Mouse (Mus musculus): ENCODE data around the gene Shc2. TPM values are rescaled to one million over a fixed set of nuclear protein-coding genes. Genes with fewer than 3 reads are reported as not detected.
A peak's percentile ranks its signal among the peaks of the same experiment; 100 is the strongest.

Gene Shc2
- polyA plus RNA-seq, 1 experiment = 1.6 TPM

GRCm38 (mm10) chr10:79652789-79653188 lies 15.1 kb upstream of the Shc2 start:
- WGBS = 67% methylated on average over 7 of the region's 7 CpGs

GRCm38 (mm10) chr10:79649070-79649751 lies 11.5 kb upstream of the Shc2 start:
- no peaks in the 10 kb centered on the region for H3K27me3 ChIP-seq (ENCODE audit: control insufficient read depth, insufficient read depth, low read length)
- no peaks in the 10 kb centered on the region for H3K36me3 ChIP-seq (ENCODE audit: control insufficient read depth, insufficient read depth, low read length)
- no peaks in the 10 kb centered on the region for H3K4me1 ChIP-seq (ENCODE audit: control insufficient read depth, insufficient read depth, insufficient read length, low read length)
- WGBS = 27% methylated on average over 7 of the region's 7 CpGs
- TF ChIP-seq POLR2A (IDR thresholded peaks at IDR 0.05; ENCODE audit: low read depth, low read length) (no peak), CTCF (IDR thresholded peaks at IDR 0.05; ENCODE audit: extremely low read depth, insufficient read length, insufficient replicate concordance, low read depth, low read length) (peak; percentile 89; the same call in 1 of the 2 replicates)
- H3K4me3 ChIP-seq (ENCODE audit: low read depth, low read length) = no peak overlapping the region
- H3K27ac ChIP-seq (ENCODE audit: insufficient read depth, low read depth, low read length) = no peak overlapping the region

More at GRCm38 (mm10) chr10:79652789-79653188, 15.1 kb upstream of the Shc2 start:
- Histone ChIP-seq H3K36me3 (ENCODE audit: control insufficient read depth, insufficient read depth, low read length) (no peaks in the 10 kb centered on the region), H3K27me3 (ENCODE audit: control insufficient read depth, insufficient read depth, low read length) (no peaks in the 10 kb centered on the region), H3K4me1 (ENCODE audit: control insufficient read depth, insufficient read depth, insufficient read length, low read length) (no peaks in the 10 kb centered on the region), H3K4me3 (ENCODE audit: low read depth, low read length) (no peak overlapping the region), H3K27ac (ENCODE audit: insufficient read depth, low read depth, low read length) (no peak overlapping the region)
- TF ChIP-seq POLR2A (IDR thresholded peaks at IDR 0.05; ENCODE audit: low read depth, low read length) (no peak), CTCF (IDR thresholded peaks at IDR 0.05; ENCODE audit: extremely low read depth, insufficient read length, insufficient replicate concordance, low read depth, low read length) (no peak)

- TF ChIP-seq POLR2A (IDR thresholded peaks at IDR 0.05; ENCODE audit: low read depth, low read length) (no peak), CTCF (IDR thresholded peaks at IDR 0.05; ENCODE audit: extremely low read depth, insufficient read length, insufficient replicate concordance, low read depth, low read length) (no peak)
- Histone ChIP-seq H3K27me3 (ENCODE audit: control insufficient read depth, insufficient read depth, low read length) (no peaks in the 10 kb centered on the region), H3K27ac (ENCODE audit: insufficient read depth, low read depth, low read length) (no peak within 1 kb of the TSS), H3K4me3 (ENCODE audit: low read depth, low read length) (no peak within 1 kb of the TSS), H3K4me1 (ENCODE audit: control insufficient read depth, insufficient read depth, insufficient read length, low read length) (no peaks in the 10 kb centered on the region), H3K36me3 (ENCODE audit: control insufficient read depth, insufficient read depth, low read length) (no peaks in the 10 kb centered on the region)
- WGBS = 70% methylated on average over 8 of the region's 8 CpGs
Observed at GRCm38 (mm10) chr10:79645711-79646110, 8.0 kb upstream of the Shc2 start, which contains the start of gene Odf3l2. TSS of gene Odf3l2 (minus strand) at chr10:79645738.

GRCm38 (mm10) chr10:79638486-79639204 lies 927 bp upstream of the Shc2 start:
- no peak overlapping the region for H3K27ac ChIP-seq (ENCODE audit: insufficient read depth, low read depth, low read length)
- 8% methylated on average over 23 of the region's 23 CpGs for WGBS

GRCm38 (mm10) chr10:79636287-79636686 lies 1.4 kb downstream of the Shc2 start:
- H3K27me3 ChIP-seq (ENCODE audit: control insufficient read depth, insufficient read depth, low read length) = peaks cover 30% of the 10 kb centered on the region
- 79% methylated on average over 8 of the region's 8 CpGs for WGBS
- no peak for TF ChIP-seq CTCF (IDR thresholded peaks at IDR 0.05; ENCODE audit: extremely low read depth, insufficient read length, insufficient replicate concordance, low read depth, low read length)
- no peak for TF ChIP-seq POLR2A (IDR thresholded peaks at IDR 0.05; ENCODE audit: low read depth, low read length)
- H3K4me3 ChIP-seq (ENCODE audit: low read depth, low read length) = no peak overlapping the region
- H3K36me3 ChIP-seq (ENCODE audit: control insufficient read depth, insufficient read depth, low read length) = no peaks in the 10 kb centered on the region
- H3K27ac ChIP-seq (ENCODE audit: insufficient read depth, low read depth, low read length) = no peak overlapping the region
- H3K4me1 ChIP-seq (ENCODE audit: control insufficient read depth, insufficient read depth, insufficient read length, low read length) = no peaks in the 10 kb centered on the region

More at GRCm38 (mm10) chr10:79638486-79639204, 927 bp upstream of the Shc2 start:
- TF ChIP-seq CTCF (IDR thresholded peaks at IDR 0.05; ENCODE audit: extremely low read depth, insufficient read length, insufficient replicate concordance, low read depth, low read length) = no peak
- no peak; the same call in 1 of the 2 replicates for TF ChIP-seq POLR2A (IDR thresholded peaks at IDR 0.05; ENCODE audit: low read depth, low read length)
- no peaks in the 10 kb centered on the region for H3K4me1 ChIP-seq (ENCODE audit: control insufficient read depth, insufficient read depth, insufficient read length, low read length)
- no peaks in the 10 kb centered on the region for H3K36me3 ChIP-seq (ENCODE audit: control insufficient read depth, insufficient read depth, low read length)
- peak overlapping the region; percentile 17; the same call in 1 of the 2 replicates for H3K4me3 ChIP-seq (ENCODE audit: low read depth, low read length)
- H3K27me3 ChIP-seq (ENCODE audit: control insufficient read depth, insufficient read depth, low read length) = peaks cover 30% of the 10 kb centered on the region

- H3K36me3 ChIP-seq (ENCODE audit: control insufficient read depth, insufficient read depth, low read length) = no peaks in the 10 kb centered on the region
- 75% methylated on average over 17 of the region's 17 CpGs for WGBS
Observed at GRCm38 (mm10) chr10:79633006-79633777, 4.5 kb downstream of the Shc2 start.

More at GRCm38 (mm10) chr10:79633006-79633777, 4.5 kb downstream of the Shc2 start:
- no peaks in the 10 kb centered on the region for H3K4me1 ChIP-seq (ENCODE audit: control insufficient read depth, insufficient read depth, insufficient read length, low read length)
- no peak overlapping the region for H3K27ac ChIP-seq (ENCODE audit: insufficient read depth, low read depth, low read length)
- H3K27me3 ChIP-seq (ENCODE audit: control insufficient read depth, insufficient read depth, low read length) = peaks cover 14% of the 10 kb centered on the region
- no peak overlapping the region for H3K4me3 ChIP-seq (ENCODE audit: low read depth, low read length)
- TF ChIP-seq CTCF (IDR thresholded peaks at IDR 0.05; ENCODE audit: extremely low read depth, insufficient read length, insufficient replicate concordance, low read depth, low read length) = no peak
- no peak for TF ChIP-seq POLR2A (IDR thresholded peaks at IDR 0.05; ENCODE audit: low read depth, low read length)
